Mouse (Mus musculus): ENCODE data around the gene Rtl5. TPM values are rescaled to one million over a fixed set of nuclear protein-coding genes. Genes with fewer than 3 reads are reported as not detected.

Gene Rtl5
- polyA plus RNA-seq, 1 experiment, result 0.15 TPM

DNA sequence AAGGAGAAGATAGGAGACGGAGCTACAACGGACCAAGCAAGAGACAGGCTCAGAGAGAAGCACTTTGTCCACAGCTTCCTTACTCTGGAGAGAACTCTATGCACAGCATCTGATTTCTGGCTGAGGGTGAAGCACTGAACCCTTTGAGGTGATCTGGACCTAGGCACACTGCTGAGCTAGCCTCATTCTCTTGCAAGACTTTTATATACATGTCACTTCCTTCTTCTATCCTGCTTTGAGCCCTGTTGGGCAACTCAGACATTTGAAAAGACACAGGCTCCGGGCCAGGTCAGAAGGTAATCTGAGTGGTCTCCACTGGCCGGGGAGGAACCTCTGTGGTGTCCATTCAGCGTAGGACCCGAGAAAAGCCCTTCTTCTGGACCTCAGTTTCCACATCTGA, 20.6 kb downstream of the Rtl5 start:
- no peaks in the 10 kb centered on the region for H3K36me3 ChIP-seq (ENCODE audit: control insufficient read depth, insufficient read depth)
- H3ac ChIP-seq (ENCODE audit: control insufficient read depth, insufficient read length, low read depth), result no peak overlapping the region
- peaks cover 3% of the 10 kb centered on the region for H3K27me3 ChIP-seq (ENCODE audit: control insufficient read depth, insufficient read depth, insufficient read length)

DNA sequence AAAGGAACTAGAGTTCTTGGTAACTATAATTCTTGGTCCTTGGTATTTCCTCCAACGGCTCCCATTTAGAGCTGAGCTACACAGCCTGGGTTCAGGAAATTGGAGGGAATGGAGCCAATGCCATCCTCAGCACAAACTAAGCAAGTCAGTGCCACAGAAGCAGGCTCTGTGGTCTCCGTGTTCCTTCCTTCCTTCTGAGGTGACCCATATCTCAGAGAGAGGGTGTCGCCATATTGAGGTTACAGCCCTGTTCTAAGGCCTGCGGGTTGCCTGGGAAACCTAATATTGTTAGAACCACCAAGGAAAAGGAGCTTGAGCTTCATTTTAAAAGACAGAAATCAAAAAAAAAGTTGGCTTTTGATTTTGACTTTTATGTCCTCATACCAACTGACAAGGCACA, 28.7 kb downstream of the Rtl5 start:
- Histone ChIP-seq H3K27me3 (ENCODE audit: control insufficient read depth, insufficient read depth, insufficient read length) (no peaks in the 10 kb centered on the region), H3ac (ENCODE audit: control insufficient read depth, insufficient read length, low read depth) (no peak overlapping the region), H3K79me2 (ENCODE audit: control insufficient read depth, insufficient read depth) (no peaks in the 10 kb centered on the region), H3K79me3 (ENCODE audit: low read depth) (no peaks in the 10 kb centered on the region), H3K4me3 (ENCODE audit: insufficient read depth, poor library complexity, severe bottlenecking) (no peak overlapping the region), H3K36me3 (ENCODE audit: control insufficient read depth, insufficient read depth) (no peaks in the 10 kb centered on the region)
- no peak for TF ChIP-seq MYOG (IDR thresholded peaks at IDR 0.05; ENCODE audit: control insufficient read depth, extremely low read depth, insufficient read length)
- no peak for TF ChIP-seq CEBPB (IDR thresholded peaks at IDR 0.05; ENCODE audit: low read depth)
- no peak for TF ChIP-seq MAX (IDR thresholded peaks at IDR 0.05)
- no peak for TF ChIP-seq USF1 (IDR thresholded peaks at IDR 0.05; ENCODE audit: low read depth)
- no peak for TF ChIP-seq MYOD1 (IDR thresholded peaks at IDR 0.05; ENCODE audit: control insufficient read depth, insufficient read length, low read depth)
- no peak for TF ChIP-seq FOSL1 (IDR thresholded peaks at IDR 0.05; ENCODE audit: insufficient read depth, low read length, poor library complexity, severe bottlenecking)
- no peak for TF ChIP-seq CTCF (IDR thresholded peaks at IDR 0.05; ENCODE audit: control insufficient read depth, insufficient read depth, insufficient read length)

More for the DNA sequence above, 20.6 kb downstream of the Rtl5 start:
- Histone ChIP-seq H3K4me3 (ENCODE audit: insufficient read depth, poor library complexity, severe bottlenecking) (no peak overlapping the region), H3K79me3 (ENCODE audit: low read depth) (no peaks in the 10 kb centered on the region), H3K79me2 (ENCODE audit: control insufficient read depth, insufficient read depth) (no peaks in the 10 kb centered on the region)
- TF ChIP-seq MAX (IDR thresholded peaks at IDR 0.05), result no peak
- no peak for TF ChIP-seq USF1 (IDR thresholded peaks at IDR 0.05; ENCODE audit: low read depth)
- no peak for TF ChIP-seq CTCF (IDR thresholded peaks at IDR 0.05; ENCODE audit: control insufficient read depth, insufficient read depth, insufficient read length)
- TF ChIP-seq FOSL1 (IDR thresholded peaks at IDR 0.05; ENCODE audit: insufficient read depth, low read length, poor library complexity, severe bottlenecking), result no peak
- TF ChIP-seq MYOD1 (IDR thresholded peaks at IDR 0.05; ENCODE audit: control insufficient read depth, insufficient read length, low read depth), result no peak
- TF ChIP-seq CEBPB (IDR thresholded peaks at IDR 0.05; ENCODE audit: low read depth), result no peak
- TF ChIP-seq MYOG (IDR thresholded peaks at IDR 0.05; ENCODE audit: control insufficient read depth, extremely low read depth, insufficient read length), result no peak

DNA sequence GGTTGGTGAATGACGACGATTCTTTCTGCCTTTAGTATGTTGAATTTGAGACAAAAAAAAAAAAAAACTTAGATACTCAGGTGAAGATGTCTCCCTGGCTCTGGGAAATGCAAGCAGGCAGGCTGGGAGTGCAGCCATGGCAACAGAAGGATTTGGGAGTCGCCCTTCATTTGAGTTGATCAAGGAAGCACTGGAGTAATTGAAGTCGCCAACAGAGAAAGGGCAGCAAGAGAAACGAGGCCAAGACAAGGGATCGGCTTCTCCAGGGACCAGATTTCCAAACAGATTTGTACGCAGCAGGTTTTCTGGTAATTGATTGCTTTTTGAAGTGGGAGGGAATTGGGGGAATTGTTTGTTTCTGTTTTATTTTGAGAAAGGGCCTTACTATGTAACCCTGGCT, 29.5 kb downstream of the Rtl5 start:
- no peaks in the 10 kb centered on the region for H3K79me2 ChIP-seq (ENCODE audit: control insufficient read depth, insufficient read depth)
- H3ac ChIP-seq (ENCODE audit: control insufficient read depth, insufficient read length, low read depth), result no peak overlapping the region
- no peaks in the 10 kb centered on the region for H3K79me3 ChIP-seq (ENCODE audit: low read depth)
- no peak overlapping the region for H3K4me3 ChIP-seq (ENCODE audit: insufficient read depth, poor library complexity, severe bottlenecking)
- no peak for TF ChIP-seq MAX (IDR thresholded peaks at IDR 0.05)
- no peak for TF ChIP-seq CTCF (IDR thresholded peaks at IDR 0.05; ENCODE audit: control insufficient read depth, insufficient read depth, insufficient read length)
- TF ChIP-seq USF1 (IDR thresholded peaks at IDR 0.05; ENCODE audit: low read depth), result no peak
- no peak for TF ChIP-seq FOSL1 (IDR thresholded peaks at IDR 0.05; ENCODE audit: insufficient read depth, low read length, poor library complexity, severe bottlenecking)
- TF ChIP-seq CEBPB (IDR thresholded peaks at IDR 0.05; ENCODE audit: low read depth), result no peak
- TF ChIP-seq MYOG (IDR thresholded peaks at IDR 0.05; ENCODE audit: control insufficient read depth, extremely low read depth, insufficient read length), result no peak
- TF ChIP-seq MYOD1 (IDR thresholded peaks at IDR 0.05; ENCODE audit: control insufficient read depth, insufficient read length, low read depth), result no peak
- no peaks in the 10 kb centered on the region for H3K36me3 ChIP-seq (ENCODE audit: control insufficient read depth, insufficient read depth)
- H3K27me3 ChIP-seq (ENCODE audit: control insufficient read depth, insufficient read depth, insufficient read length), result no peaks in the 10 kb centered on the region

DNA sequence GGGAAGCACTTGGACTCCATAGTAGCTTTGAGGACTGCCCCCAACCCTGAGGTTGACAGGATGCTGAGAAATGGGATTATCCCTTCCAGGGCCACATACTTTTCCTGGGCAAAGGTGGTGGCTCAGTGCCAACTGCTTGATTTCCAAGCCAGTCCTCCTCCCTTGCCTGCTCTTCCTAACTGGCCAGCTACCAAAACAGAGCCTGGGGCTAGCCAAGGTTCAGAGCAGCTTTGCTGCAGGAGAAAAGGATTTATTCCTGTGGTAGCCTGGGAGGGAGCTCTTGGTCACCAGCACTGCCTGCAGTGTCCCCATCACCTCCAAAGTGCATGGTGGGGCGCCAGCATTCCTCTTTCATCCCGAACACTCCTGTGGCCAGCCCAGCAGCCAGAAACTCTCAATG, 33.6 kb downstream of the Rtl5 start:
- Histone ChIP-seq H3K27me3 (ENCODE audit: control insufficient read depth, insufficient read depth, insufficient read length) (no peaks in the 10 kb centered on the region), H3ac (ENCODE audit: control insufficient read depth, insufficient read length, low read depth) (no peak overlapping the region), H3K4me3 (ENCODE audit: insufficient read depth, poor library complexity, severe bottlenecking) (no peak overlapping the region), H3K79me2 (ENCODE audit: control insufficient read depth, insufficient read depth) (no peaks in the 10 kb centered on the region), H3K36me3 (ENCODE audit: control insufficient read depth, insufficient read depth) (no peaks in the 10 kb centered on the region), H3K79me3 (ENCODE audit: low read depth) (no peaks in the 10 kb centered on the region)
- no peak for TF ChIP-seq CEBPB (IDR thresholded peaks at IDR 0.05; ENCODE audit: low read depth)
- no peak for TF ChIP-seq MAX (IDR thresholded peaks at IDR 0.05)
- no peak for TF ChIP-seq CTCF (IDR thresholded peaks at IDR 0.05; ENCODE audit: control insufficient read depth, insufficient read depth, insufficient read length)
- TF ChIP-seq MYOG (IDR thresholded peaks at IDR 0.05; ENCODE audit: control insufficient read depth, extremely low read depth, insufficient read length), result no peak
- no peak for TF ChIP-seq MYOD1 (IDR thresholded peaks at IDR 0.05; ENCODE audit: control insufficient read depth, insufficient read length, low read depth)
- TF ChIP-seq USF1 (IDR thresholded peaks at IDR 0.05; ENCODE audit: low read depth), result no peak
- no peak for TF ChIP-seq FOSL1 (IDR thresholded peaks at IDR 0.05; ENCODE audit: insufficient read depth, low read length, poor library complexity, severe bottlenecking)

DNA sequence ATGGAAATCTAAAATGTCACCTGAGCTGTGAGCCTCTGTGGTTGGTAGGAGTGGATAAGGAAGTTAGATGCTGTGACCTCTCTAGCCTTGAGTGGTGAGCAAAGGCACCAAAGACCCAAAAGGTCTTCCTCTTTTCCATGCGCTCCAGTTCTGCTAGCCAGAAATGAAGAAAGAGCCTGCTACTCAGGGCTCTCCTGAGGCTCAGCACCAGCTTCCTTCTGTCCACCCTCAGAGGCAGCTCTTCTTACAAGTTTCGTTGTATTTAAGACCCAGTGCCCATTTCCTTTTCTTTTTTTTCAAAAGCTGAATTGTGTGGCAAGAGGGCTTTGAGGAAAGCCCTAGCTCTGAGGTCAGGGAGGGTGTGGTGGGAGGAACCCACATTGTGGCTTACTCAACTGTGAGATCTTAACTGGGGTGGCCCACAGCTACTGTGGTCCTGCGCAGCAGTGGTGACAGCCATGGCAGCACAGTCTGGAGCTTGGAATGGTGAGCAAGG, 34.2 kb downstream of the Rtl5 start:
- Histone ChIP-seq H3K79me3 (ENCODE audit: low read depth) (no peaks in the 10 kb centered on the region), H3ac (ENCODE audit: control insufficient read depth, insufficient read length, low read depth) (no peak overlapping the region), H3K79me2 (ENCODE audit: control insufficient read depth, insufficient read depth) (no peaks in the 10 kb centered on the region), H3K36me3 (ENCODE audit: control insufficient read depth, insufficient read depth) (no peaks in the 10 kb centered on the region), H3K27me3 (ENCODE audit: control insufficient read depth, insufficient read depth, insufficient read length) (no peaks in the 10 kb centered on the region), H3K4me3 (ENCODE audit: insufficient read depth, poor library complexity, severe bottlenecking) (no peak overlapping the region)
- TF ChIP-seq MAX (IDR thresholded peaks at IDR 0.05) (no peak), USF1 (IDR thresholded peaks at IDR 0.05; ENCODE audit: low read depth) (no peak), FOSL1 (IDR thresholded peaks at IDR 0.05; ENCODE audit: insufficient read depth, low read length, poor library complexity, severe bottlenecking) (no peak), MYOD1 (IDR thresholded peaks at IDR 0.05; ENCODE audit: control insufficient read depth, insufficient read length, low read depth) (no peak), CEBPB (IDR thresholded peaks at IDR 0.05; ENCODE audit: low read depth) (no peak), CTCF (IDR thresholded peaks at IDR 0.05; ENCODE audit: control insufficient read depth, insufficient read depth, insufficient read length) (no peak)

DNA sequence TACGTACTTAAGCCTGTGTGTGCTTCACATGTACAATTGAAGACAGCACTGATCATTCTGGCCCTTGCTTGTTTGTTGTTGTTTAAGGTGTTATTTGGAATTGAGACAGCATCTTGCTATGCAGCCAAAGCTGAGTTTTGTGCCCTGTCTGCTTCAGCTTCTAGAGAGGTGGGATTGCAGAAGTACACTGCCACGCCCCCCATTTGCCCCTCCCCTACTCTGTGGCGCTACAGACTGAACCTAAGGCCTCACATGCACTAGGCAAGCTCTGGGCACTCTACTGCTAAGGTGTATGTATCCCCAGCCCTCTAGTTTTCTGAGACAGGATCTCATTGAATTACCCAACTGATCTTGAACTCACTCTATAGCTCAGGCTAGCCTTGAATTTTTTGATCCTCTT, 35.4 kb downstream of the Rtl5 start:
- Histone ChIP-seq H3K79me3 (ENCODE audit: low read depth) (no peaks in the 10 kb centered on the region), H3K4me3 (ENCODE audit: insufficient read depth, poor library complexity, severe bottlenecking) (no peak overlapping the region), H3K27me3 (ENCODE audit: control insufficient read depth, insufficient read depth, insufficient read length) (no peaks in the 10 kb centered on the region)

More for the DNA sequence above, 35.4 kb downstream of the Rtl5 start:
- Histone ChIP-seq H3K36me3 (ENCODE audit: control insufficient read depth, insufficient read depth) (no peaks in the 10 kb centered on the region), H3ac (ENCODE audit: control insufficient read depth, insufficient read length, low read depth) (no peak overlapping the region), H3K79me2 (ENCODE audit: control insufficient read depth, insufficient read depth) (no peaks in the 10 kb centered on the region)
- TF ChIP-seq MYOG (IDR thresholded peaks at IDR 0.05; ENCODE audit: control insufficient read depth, extremely low read depth, insufficient read length) (no peak), CEBPB (IDR thresholded peaks at IDR 0.05; ENCODE audit: low read depth) (no peak), USF1 (IDR thresholded peaks at IDR 0.05; ENCODE audit: low read depth) (no peak), MYOD1 (IDR thresholded peaks at IDR 0.05; ENCODE audit: control insufficient read depth, insufficient read length, low read depth) (no peak), MAX (IDR thresholded peaks at IDR 0.05) (no peak), FOSL1 (IDR thresholded peaks at IDR 0.05; ENCODE audit: insufficient read depth, low read length, poor library complexity, severe bottlenecking) (no peak), CTCF (IDR thresholded peaks at IDR 0.05; ENCODE audit: control insufficient read depth, insufficient read depth, insufficient read length) (no peak)

Data from C2C12 (cell line).